Mouse (Mus musculus) G1E (cell line): ENCODE data around the gene Myh9. TPM values are rescaled to one million over a fixed set of nuclear protein-coding genes. Genes with fewer than 3 reads are reported as not detected.
A peak's percentile ranks its signal among the peaks of the same experiment; 100 is the strongest.

Source experiments
- ATAC-seq: 2 replicates; pipeline ENCODE4 v1.8.0; 2016; ENCODE audit warnings: mild to moderate bottlenecking; ENCODE audit not compliant: insufficient number of reproducible peaks, poor library complexity, low FRiP score, severe bottlenecking; ENCODE audit errors: extremely low read depth
- DNase-seq: peaks from one replicate; pipeline ENCODE4 v3.0.0; 2012; ENCODE audit warnings: low spot score
- H3K27me3 ChIP-seq: 2 replicates; pipeline ENCODE4 v1.6.1; 2012; ENCODE audit warnings: mild to moderate bottlenecking, low read length, inconsistent platforms; ENCODE audit not compliant: insufficient read depth
- H3K36me3 ChIP-seq: replicated peaks from 2 replicates; pipeline ENCODE3; 2012; ENCODE audit warnings: mild to moderate bottlenecking, inconsistent platforms
- H3K4me1 ChIP-seq: 2 replicates; pipeline ENCODE4 v1.6.1; 2012; ENCODE audit warnings: low read depth, low read length, inconsistent platforms, mixed read lengths; ENCODE audit not compliant: insufficient read depth
- H3K4me3 ChIP-seq: 2 replicates; pipeline ENCODE4 v1.5.1; 2012; ENCODE audit warnings: low read depth, mild to moderate bottlenecking, inconsistent platforms, low read length, moderate library complexity, mixed read lengths
- H3K9me3 ChIP-seq: replicated peaks from 2 replicates; pipeline ENCODE4 v1.6.1; 2012; ENCODE audit warnings: inconsistent platforms
- CTCF ChIP-seq: IDR thresholded peaks from 2 replicates; pipeline ENCODE4 v1.5.1; 2012; ENCODE audit warnings: low read depth, low read length, inconsistent platforms, mixed read lengths
- GATA1 ChIP-seq: IDR thresholded peaks from 2 replicates; pipeline ENCODE4 v1.6.1; 2012; ENCODE audit warnings: borderline replicate concordance, low read length, inconsistent platforms, mixed read lengths
- GATA2 ChIP-seq: IDR thresholded peaks from 2 replicates; pipeline ENCODE4 v1.6.1; 2012; ENCODE audit warnings: low read depth, low read length, inconsistent platforms, borderline replicate concordance
- POLR2AphosphoS5 ChIP-seq: IDR thresholded peaks from 2 replicates; pipeline ENCODE4 v1.6.1; 2012; ENCODE audit warnings: low read depth, low read length, inconsistent platforms; ENCODE audit not compliant: insufficient replicate concordance
- TAL1 ChIP-seq: conservative IDR thresholded peaks from 2 replicates; pipeline ENCODE4 v1.6.1; 2012; ENCODE audit warnings: low read depth, low read length, inconsistent platforms, mixed read lengths
- polyA plus RNA-seq: library from polyadenylated mRNA; stranded (reverse); fragments of >175 nt; gene quantifications from 2 replicates; pipeline ENCODE4 v1.2.3, GENCODE M21; 2012
- total RNA-seq, 2 experiments: library from RNA; stranded (forward) in 1 of 2; stranded (reverse) in 1 of 2; fragments of 200-1000 nt in 1 of 2; fragments of >200 nt in 1 of 2; fragmentation: Nextera tagmentation in 1 of 2; gene quantifications; 2 replicates each; pipeline ENCODE4 v1.2.3; 2014 to 2017

Myh9 gene
- total and polyA plus RNA-seq, 3 experiments, result 132 to 198 (median 171) TPM

DNA sequence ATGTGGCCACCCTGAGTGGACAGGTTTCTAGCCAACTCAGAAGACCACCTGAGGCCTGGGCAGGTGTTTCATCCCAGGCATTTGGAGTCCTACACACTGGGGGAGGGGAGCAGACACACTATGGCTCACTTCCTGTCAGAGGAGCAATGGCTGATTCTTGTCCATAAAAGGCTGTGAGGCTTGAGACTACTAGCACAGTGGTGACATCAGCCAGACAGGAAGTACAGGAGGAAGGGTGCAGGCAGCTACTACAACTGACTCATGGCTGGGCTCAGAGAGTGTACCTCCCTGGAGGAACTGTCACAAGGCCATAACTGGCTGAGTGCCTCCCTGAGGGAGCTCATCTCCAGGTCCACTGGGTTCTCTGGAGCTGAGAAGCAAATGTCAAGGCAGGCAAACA, 41.5 kb downstream of the Myh9 start:
- Histone ChIP-seq H3K4me1 (peaks cover 34% of the 10 kb centered on the region), H3K27me3 (no peaks in the 10 kb centered on the region), H3K36me3 (peaks cover 100% of the 10 kb centered on the region), H3K9me3 (no peaks in the 10 kb centered on the region), H3K4me3 (no peak overlapping the region)
- ATAC-seq, result peak; percentile 80
- peak; percentile 75 for DNase-seq
- TF ChIP-seq GATA1, result no peak
- TF ChIP-seq CTCF, result no peak
- TF ChIP-seq POLR2AphosphoS5, result no peak

GRCm38 (mm10) chr15:77799491-77800474, 42.2 kb downstream of the Myh9 start:
- Histone ChIP-seq H3K9me3 (no peaks in the 10 kb centered on the region), H3K4me1 (peaks cover 40% of the 10 kb centered on the region), H3K4me3 (no peak overlapping the region), H3K27me3 (no peaks in the 10 kb centered on the region), H3K36me3 (peaks cover 100% of the 10 kb centered on the region)
- ATAC-seq, result no peak
- no peak for DNase-seq
- TF ChIP-seq GATA1, result no peak
- no peak for TF ChIP-seq GATA2
- no peak for TF ChIP-seq TAL1
- no peak for TF ChIP-seq POLR2AphosphoS5
- no peak for TF ChIP-seq CTCF

- Histone ChIP-seq H3K9me3 (no peaks in the 10 kb centered on the region), H3K27me3 (no peaks in the 10 kb centered on the region), H3K36me3 (peaks cover 99% of the 10 kb centered on the region), H3K4me1 (peaks cover 40% of the 10 kb centered on the region), H3K4me3 (no peak overlapping the region)
- TF ChIP-seq GATA2, result no peak
- no peak for TF ChIP-seq TAL1
- TF ChIP-seq POLR2AphosphoS5, result no peak
- no peak for TF ChIP-seq CTCF
- no peak for TF ChIP-seq GATA1
- ATAC-seq, result no peak
- peak; percentile 61 for DNase-seq
These were observed 43.1 kb downstream of the Myh9 start for GRCm38 (mm10) chr15:77798664-77799490.

DNA sequence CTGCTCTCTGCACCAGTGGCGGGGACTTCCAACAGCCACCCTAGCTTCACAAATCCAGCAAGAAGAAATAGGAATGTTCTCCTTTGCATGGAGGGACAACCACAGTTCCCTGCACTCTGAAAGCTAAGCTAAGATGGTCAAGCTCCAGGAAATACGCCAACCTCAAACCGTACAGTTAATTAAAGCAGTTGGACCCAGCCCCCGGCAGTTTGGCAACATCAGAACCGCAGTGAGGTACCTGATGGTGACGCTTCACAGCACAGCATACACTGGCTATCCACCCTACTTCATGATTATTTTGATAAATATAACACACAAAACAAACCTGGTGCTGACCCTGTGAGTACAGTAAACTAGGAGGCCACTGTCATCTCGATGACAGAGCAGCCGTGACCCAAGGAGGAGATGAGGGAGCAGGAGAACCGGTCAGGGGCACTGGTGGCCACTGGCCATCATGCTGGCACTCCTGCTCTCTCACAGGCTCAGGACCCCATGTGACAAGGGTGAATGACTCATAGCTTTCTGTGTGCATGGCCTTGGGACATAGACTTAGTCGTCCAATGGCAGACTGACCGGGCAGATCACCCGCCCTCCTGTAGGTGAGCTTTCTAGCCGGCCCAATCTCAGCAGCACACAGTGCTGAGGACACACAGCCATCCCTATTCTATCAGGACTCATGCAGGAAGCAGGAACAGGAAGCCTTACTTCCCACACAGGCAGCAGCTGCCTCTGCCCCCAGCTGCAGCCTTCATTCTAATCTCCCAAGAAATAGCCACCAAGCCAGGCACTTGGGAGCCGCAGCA, 44.2 kb downstream of the Myh9 start:
- peaks cover 40% of the 10 kb centered on the region for H3K4me1 ChIP-seq

GRCm38 (mm10) chr15:77796409-77797035, 45.5 kb downstream of the Myh9 start:
- ATAC-seq, result no peak
- Histone ChIP-seq H3K27me3 (no peaks in the 10 kb centered on the region), H3K4me1 (peaks cover 38% of the 10 kb centered on the region), H3K36me3 (peaks cover 99% of the 10 kb centered on the region), H3K9me3 (no peaks in the 10 kb centered on the region), H3K4me3 (peak overlapping the region; percentile 20; the same call in 1 of the 2 replicates)
- no peak for TF ChIP-seq GATA2
- TF ChIP-seq CTCF, result no peak
- no peak for DNase-seq

More for the DNA sequence above, 44.2 kb downstream of the Myh9 start:
- no peak overlapping the region for H3K4me3 ChIP-seq
- no peak for TF ChIP-seq TAL1
- TF ChIP-seq GATA1, result no peak
- TF ChIP-seq POLR2AphosphoS5, result no peak
- no peak for TF ChIP-seq CTCF
- no peak for TF ChIP-seq GATA2
- no peaks in the 10 kb centered on the region for H3K9me3 ChIP-seq
- DNase-seq (no peak), ATAC-seq (no peak)
- H3K27me3 ChIP-seq, result no peaks in the 10 kb centered on the region
- H3K36me3 ChIP-seq, result peaks cover 99% of the 10 kb centered on the region
